Mouse (Mus musculus) stomach, embryonic 14.5 days (tissue): ENCODE data around the gene Rbak. TPM values are rescaled to one million over a fixed set of nuclear protein-coding genes. Genes with fewer than 3 reads are reported as not detected.
"Not testable (repeated sequence)": the region's sequence is repeated elsewhere in the genome, so short reads cannot be mapped to it uniquely, and the experiment has no call there.

Source experiments
- ATAC-seq: fragments of 200-750 bp; cut with Nextera tagmentation; 2 replicates; pipeline ENCODE4 v1.8.0; 2017; ENCODE audit warnings: low read depth, moderate TSS enrichment; ENCODE audit not compliant: insufficient number of reproducible peaks, insufficient read depth, low FRiP score
- H3K27ac ChIP-seq: fragments of 300-500 bp; sonication (generic); 2 replicates; pipeline ENCODE4 v1.5.1; 2014; ENCODE audit warnings: mild to moderate bottlenecking, low read length, moderate library complexity, mixed read lengths
- H3K27me3 ChIP-seq: fragments of 300-500 bp; sonication (generic); 2 replicates; pipeline ENCODE4 v1.6.1; 2014; ENCODE audit warnings: low read length, control low read depth, mixed read lengths; ENCODE audit not compliant: control insufficient read depth, insufficient read depth
- H3K36me3 ChIP-seq: fragments of 300-500 bp; sonication (generic); 2 replicates; pipeline ENCODE4 v1.6.1; 2014; ENCODE audit warnings: mild to moderate bottlenecking, control low read depth, low read length, moderate library complexity, mixed read lengths; ENCODE audit not compliant: control insufficient read depth, insufficient read depth
- H3K4me1 ChIP-seq: fragments of 300-500 bp; sonication (generic); 2 replicates; pipeline ENCODE4 v1.6.1; 2014; ENCODE audit warnings: low read length, control low read depth, mixed read lengths; ENCODE audit not compliant: control insufficient read depth, insufficient read depth
- H3K4me2 ChIP-seq: fragments of 300-500 bp; sonication (generic); replicated peaks from 2 replicates; pipeline ENCODE4 v1.6.1; 2014; ENCODE audit warnings: low read depth, low read length, control low read depth
- H3K4me3 ChIP-seq: fragments of 300-500 bp; sonication (generic); 2 replicates; pipeline ENCODE4 v1.5.1; 2014; ENCODE audit warnings: low read depth, low read length, control low read depth
- H3K9ac ChIP-seq: fragments of 300-500 bp; sonication (generic); replicated peaks from 2 replicates; pipeline ENCODE4 v1.6.1; 2014; ENCODE audit warnings: low read depth, mild to moderate bottlenecking, control low read depth, low read length, moderate library complexity, mixed read lengths
- H3K9me3 ChIP-seq: fragments of 300-500 bp; sonication (generic); 2 replicates; pipeline ENCODE4 v1.6.1; 2016; ENCODE audit warnings: low read depth, low read length, control low read depth; ENCODE audit not compliant: control insufficient read depth
- WGBS: fragments of 180-500 bp; shearing (Covaris S2); extraction: QIAGEN DNeasy Blood & Tissue Kit; methylation state at CpG from one replicate; pipeline ENCODE4 v1.1.7; 2014; 5-methylcytosine and 5-hydroxymethylcytosine counted together
- polyA plus RNA-seq: library from polyadenylated mRNA; unstranded; fragments of >200 nt; fragmentation: Nextera tagmentation; extraction: Ambion mirVana; gene quantifications from 2 replicates; pipeline ENCODE4 v1.2.1, GENCODE M21; 2014

The Rbak gene
- polyA plus RNA-seq, 1 experiment from 2014 or later: 18.0 TPM

GRCm38 (mm10) chr5:143153756-143154155, 26.8 kb downstream of the Rbak start:
- 88% methylated on average over 10 of the region's 10 CpGs for WGBS
- Histone ChIP-seq H3K27me3 (no peaks in the 10 kb centered on the region), H3K4me1 (no peaks in the 10 kb centered on the region), H3K27ac (no peak overlapping the region), H3K4me2 (no peak overlapping the region), H3K36me3 (no peaks in the 10 kb centered on the region), H3K9ac (no peak overlapping the region), H3K9me3 (no peaks in the 10 kb centered on the region; the same call in 1 of the 2 replicates), H3K4me3 (no peak overlapping the region)
- ATAC-seq: no peak

- no peaks in the 10 kb centered on the region for H3K4me1 ChIP-seq
- WGBS: 81% methylated on average over 2 of the region's 2 CpGs
Observed at GRCm38 (mm10) chr5:143150044-143150443, 30.5 kb downstream of the Rbak start.

GRCm38 (mm10) chr5:143149536-143149935, 31.0 kb downstream of the Rbak start:
- ATAC-seq: no peak
- Histone ChIP-seq H3K4me1 (no peaks in the 10 kb centered on the region), H3K4me3 (no peak overlapping the region), H3K9me3 (no peaks in the 10 kb centered on the region; the same call in 1 of the 2 replicates), H3K27ac (no peak overlapping the region), H3K36me3 (no peaks in the 10 kb centered on the region), H3K9ac (no peak overlapping the region), H3K4me2 (no peak overlapping the region), H3K27me3 (no peaks in the 10 kb centered on the region)
- WGBS: 90% methylated on average over 2 of the region's 2 CpGs

More at GRCm38 (mm10) chr5:143150044-143150443, 30.5 kb downstream of the Rbak start:
- no peak overlapping the region for H3K9ac ChIP-seq
- H3K4me2 ChIP-seq: no peak overlapping the region
- ATAC-seq: no peak
- no peaks in the 10 kb centered on the region; the same call in 1 of the 2 replicates for H3K9me3 ChIP-seq
- no peaks in the 10 kb centered on the region for H3K27me3 ChIP-seq
- no peak overlapping the region for H3K27ac ChIP-seq
- no peaks in the 10 kb centered on the region for H3K36me3 ChIP-seq
- no peak overlapping the region for H3K4me3 ChIP-seq

- no peaks in the 10 kb centered on the region for H3K27me3 ChIP-seq
- WGBS: 84% methylated on average over 5 of the region's 5 CpGs
- H3K9ac ChIP-seq: no peak overlapping the region
- no peaks in the 10 kb centered on the region; the same call in 1 of the 2 replicates for H3K9me3 ChIP-seq
- H3K4me1 ChIP-seq: no peaks in the 10 kb centered on the region
- H3K36me3 ChIP-seq: no peaks in the 10 kb centered on the region
- no peak for ATAC-seq
- no peak overlapping the region for H3K27ac ChIP-seq
- H3K4me2 ChIP-seq: no peak overlapping the region
- no peak overlapping the region for H3K4me3 ChIP-seq
Observed at GRCm38 (mm10) chr5:143148661-143149060, 31.9 kb downstream of the Rbak start.

GRCm38 (mm10) chr5:143147481-143147880, 33.1 kb downstream of the Rbak start, which contains the start of gene Olfr718-ps1:
Gene Olfr718-ps1, minus strand, starts transcription at chr5:143147581.
- H3K9me3 ChIP-seq: no peaks in the 10 kb centered on the region; the same call in 1 of the 2 replicates
- ATAC-seq: no peak
- H3K27ac ChIP-seq: no peak within 1 kb of the TSS
- H3K4me2 ChIP-seq: no peak within 1 kb of the TSS
- H3K36me3 ChIP-seq: no peaks in the 10 kb centered on the region
- 64% methylated on average over 3 of the region's 3 CpGs for WGBS
- no peaks in the 10 kb centered on the region for H3K4me1 ChIP-seq
- no peak within 1 kb of the TSS for H3K9ac ChIP-seq
- no peaks in the 10 kb centered on the region for H3K27me3 ChIP-seq
- no peak within 1 kb of the TSS for H3K4me3 ChIP-seq

GRCm38 (mm10) chr5:143137580-143137979, 43.0 kb downstream of the Rbak start:
- Histone ChIP-seq H3K36me3 (no peaks in the 10 kb centered on the region), H3K9me3 (no peaks in the 10 kb centered on the region), H3K4me3 (no peak overlapping the region), H3K4me2 (no peak overlapping the region), H3K27me3 (no peaks in the 10 kb centered on the region), H3K4me1 (no peaks in the 10 kb centered on the region), H3K9ac (no peak overlapping the region), H3K27ac (no peak overlapping the region)
- ATAC-seq: peak; percentile 37; the same call in 1 of the 2 replicates
- WGBS: 86% methylated on average over 13 of the region's 13 CpGs

- H3K27me3 ChIP-seq: no peaks in the 10 kb centered on the region
- H3K36me3 ChIP-seq: no peaks in the 10 kb centered on the region
- H3K4me1 ChIP-seq: no peaks in the 10 kb centered on the region
- ATAC-seq: no peak
- no peak overlapping the region for H3K4me2 ChIP-seq
- H3K9me3 ChIP-seq: no peaks in the 10 kb centered on the region
- H3K27ac ChIP-seq: no peak overlapping the region
- H3K4me3 ChIP-seq: no peak overlapping the region
- H3K9ac ChIP-seq: no peak overlapping the region
- WGBS: 89% methylated on average over 7 of the region's 7 CpGs
Observed at GRCm38 (mm10) chr5:143135042-143135441, 45.5 kb downstream of the Rbak start.

- not testable (repeated sequence) for H3K9me3 ChIP-seq, H3K27me3 ChIP-seq, H3K4me3 ChIP-seq, H3K4me1 ChIP-seq, H3K9ac ChIP-seq, H3K4me2 ChIP-seq, ATAC-seq, H3K27ac ChIP-seq, H3K36me3 ChIP-seq
- 84% methylated on average over 3 of the region's 6 CpGs for whole genome bisulfite sequencing
Observed at GRCm38 (mm10) chr5:143134216-143135010, 46.2 kb downstream of the Rbak start.
